Mouse (Mus musculus) stomach, embryonic 14.5 days (tissue): ENCODE results near the gene Csnk1d. TPM values are rescaled to one million over a fixed set of nuclear protein-coding genes. Genes with fewer than 3 reads are reported as not detected.
A peak's percentile ranks its signal among the peaks of the same experiment; 100 is the strongest.

Experiments used
- ATAC-seq: fragments of 200-750 bp; cut with Nextera tagmentation; 2 replicates; pipeline ENCODE4 v1.8.0; 2017; ENCODE audit warnings: low read depth, moderate TSS enrichment; ENCODE audit not compliant: insufficient number of reproducible peaks, insufficient read depth, low FRiP score
- H3K27ac ChIP-seq: fragments of 300-500 bp; sonication (generic); 2 replicates; pipeline ENCODE4 v1.5.1; 2014; ENCODE audit warnings: mild to moderate bottlenecking, low read length, moderate library complexity, mixed read lengths
- H3K27me3 ChIP-seq: fragments of 300-500 bp; sonication (generic); 2 replicates; pipeline ENCODE4 v1.6.1; 2014; ENCODE audit warnings: low read length, control low read depth, mixed read lengths; ENCODE audit not compliant: control insufficient read depth, insufficient read depth
- H3K36me3 ChIP-seq: fragments of 300-500 bp; sonication (generic); 2 replicates; pipeline ENCODE4 v1.6.1; 2014; ENCODE audit warnings: mild to moderate bottlenecking, control low read depth, low read length, moderate library complexity, mixed read lengths; ENCODE audit not compliant: control insufficient read depth, insufficient read depth
- H3K4me1 ChIP-seq: fragments of 300-500 bp; sonication (generic); 2 replicates; pipeline ENCODE4 v1.6.1; 2014; ENCODE audit warnings: low read length, control low read depth, mixed read lengths; ENCODE audit not compliant: control insufficient read depth, insufficient read depth
- H3K4me2 ChIP-seq: fragments of 300-500 bp; sonication (generic); replicated peaks from 2 replicates; pipeline ENCODE4 v1.6.1; 2014; ENCODE audit warnings: low read depth, low read length, control low read depth
- H3K4me3 ChIP-seq: fragments of 300-500 bp; sonication (generic); 2 replicates; pipeline ENCODE4 v1.5.1; 2014; ENCODE audit warnings: low read depth, low read length, control low read depth
- H3K9ac ChIP-seq: fragments of 300-500 bp; sonication (generic); replicated peaks from 2 replicates; pipeline ENCODE4 v1.6.1; 2014; ENCODE audit warnings: low read depth, mild to moderate bottlenecking, control low read depth, low read length, moderate library complexity, mixed read lengths
- H3K9me3 ChIP-seq: fragments of 300-500 bp; sonication (generic); 2 replicates; pipeline ENCODE4 v1.6.1; 2016; ENCODE audit warnings: low read depth, low read length, control low read depth; ENCODE audit not compliant: control insufficient read depth
- WGBS: fragments of 180-500 bp; shearing (Covaris S2); extraction: QIAGEN DNeasy Blood & Tissue Kit; methylation state at CpG from one replicate; pipeline ENCODE4 v1.1.7; 2014; 5-methylcytosine and 5-hydroxymethylcytosine counted together
- polyA plus RNA-seq: library from polyadenylated mRNA; unstranded; fragments of >200 nt; fragmentation: Nextera tagmentation; extraction: Ambion mirVana; gene quantifications from 2 replicates; pipeline ENCODE4 v1.2.1, GENCODE M21; 2014

Gene Csnk1d
- polyA plus RNA-seq, 1 experiment from 2014 or later = 70.6 TPM

- Histone ChIP-seq H3K36me3 (no peaks in the 10 kb centered on the region), H3K4me2 (no peak overlapping the region), H3K27ac (no peak overlapping the region), H3K9ac (no peak overlapping the region), H3K4me1 (peaks cover 8% of the 10 kb centered on the region; the same call in 1 of the 2 replicates), H3K4me3 (no peak overlapping the region), H3K27me3 (no peaks in the 10 kb centered on the region), H3K9me3 (no peaks in the 10 kb centered on the region)
- ATAC-seq = no peak
- WGBS = 88% methylated on average over 5 of the region's 5 CpGs
Measured at GRCm38 (mm10) chr11:120945926-120946325, 45.2 kb downstream of the Csnk1d start.

GRCm38 (mm10) chr11:120945266-120945665 is 45.9 kb downstream of the Csnk1d start:
- H3K9ac ChIP-seq = no peak overlapping the region
- H3K4me3 ChIP-seq = no peak overlapping the region
- no peaks in the 10 kb centered on the region for H3K9me3 ChIP-seq
- no peak for ATAC-seq
- no peak overlapping the region for H3K4me2 ChIP-seq
- 79% methylated on average over 7 of the region's 7 CpGs for WGBS
- H3K36me3 ChIP-seq = no peaks in the 10 kb centered on the region
- no peak overlapping the region for H3K27ac ChIP-seq
- H3K27me3 ChIP-seq = no peaks in the 10 kb centered on the region
- H3K4me1 ChIP-seq = peaks cover 8% of the 10 kb centered on the region; the same call in 1 of the 2 replicates

DNA sequence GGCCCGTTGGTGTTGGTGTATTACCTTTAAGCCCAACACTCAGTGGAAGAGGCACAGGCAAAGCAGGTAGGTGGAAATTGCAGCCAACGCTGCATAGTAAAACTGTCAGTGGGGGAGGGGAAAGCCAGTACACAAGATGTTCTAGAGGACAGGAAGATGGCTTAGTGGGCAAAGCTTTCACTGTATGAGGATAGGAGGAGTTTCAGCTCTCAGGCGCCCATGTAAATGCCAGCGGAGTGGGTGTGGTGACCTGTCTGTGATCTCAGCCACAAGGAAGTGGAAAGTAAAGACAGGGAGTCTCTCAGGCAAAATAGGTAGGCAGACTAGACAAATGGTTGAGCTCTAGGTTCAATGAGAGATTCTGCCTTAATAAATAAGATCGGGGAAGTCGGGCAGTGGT is 50.2 kb downstream of the Csnk1d start:
- no peaks in the 10 kb centered on the region for H3K27me3 ChIP-seq
- H3K36me3 ChIP-seq = no peaks in the 10 kb centered on the region
- no peak overlapping the region for H3K27ac ChIP-seq
- no peak overlapping the region for H3K4me3 ChIP-seq
- no peak for ATAC-seq
- H3K9me3 ChIP-seq = no peaks in the 10 kb centered on the region
- no peaks in the 10 kb centered on the region for H3K4me1 ChIP-seq
- 84% methylated on average over 6 of the region's 6 CpGs for WGBS
- no peak overlapping the region for H3K9ac ChIP-seq
- H3K4me2 ChIP-seq = no peak overlapping the region

GRCm38 (mm10) chr11:120939712-120940341 is 51.3 kb downstream of the Csnk1d start:
- Histone ChIP-seq H3K4me1 (no peaks in the 10 kb centered on the region), H3K27ac (no peak overlapping the region), H3K4me3 (no peak overlapping the region), H3K4me2 (no peak overlapping the region), H3K9me3 (no peaks in the 10 kb centered on the region), H3K36me3 (no peaks in the 10 kb centered on the region), H3K27me3 (no peaks in the 10 kb centered on the region), H3K9ac (no peak overlapping the region)
- ATAC-seq = no peak
- 52% methylated on average over 6 of the region's 6 CpGs for WGBS

DNA sequence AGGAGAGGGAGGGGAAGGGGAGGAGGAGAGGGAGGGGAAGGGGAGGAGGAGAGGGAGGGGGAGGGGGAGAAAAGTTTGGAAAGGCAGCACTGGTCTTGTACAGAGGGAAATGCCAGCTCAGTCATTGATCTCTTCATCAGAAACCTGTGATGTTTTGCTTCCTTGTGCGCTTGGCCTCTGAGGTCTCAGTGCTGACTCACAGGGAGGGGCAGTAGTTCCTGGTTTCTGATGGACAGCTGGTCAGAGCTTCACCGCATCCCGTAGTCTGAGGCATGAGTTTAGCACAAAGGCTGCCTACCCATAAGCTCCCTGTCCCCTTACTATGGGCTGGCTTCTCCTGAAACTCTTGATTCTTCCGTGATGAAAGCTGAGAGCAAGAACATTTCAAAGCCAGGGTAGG is 52.3 kb downstream of the Csnk1d start:
- ATAC-seq = peak; percentile 46; the same call in 1 of the 2 replicates

DNA sequence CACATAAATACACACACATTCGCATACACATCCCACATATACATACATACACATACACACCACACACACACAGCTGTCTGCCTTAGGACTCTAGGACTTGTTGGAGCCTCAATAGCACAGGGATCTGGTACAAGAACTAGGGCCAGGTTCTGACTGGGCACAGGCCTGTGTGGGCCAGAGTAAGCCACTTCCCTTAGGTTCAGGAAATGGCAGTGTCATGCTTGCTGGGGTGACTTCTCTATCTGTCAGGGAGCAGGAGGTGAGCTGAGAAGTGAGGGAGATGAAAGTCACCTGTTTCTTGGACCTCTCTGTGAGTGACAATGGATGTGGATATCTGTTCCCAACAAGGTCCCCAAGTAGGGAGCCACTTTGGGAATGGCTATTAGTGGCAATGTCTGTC is 53.2 kb downstream of the Csnk1d start:
- H3K27me3 ChIP-seq = no peaks in the 10 kb centered on the region

More for the DNA sequence above, 52.3 kb downstream of the Csnk1d start:
- no peak overlapping the region for H3K9ac ChIP-seq
- H3K9me3 ChIP-seq = no peaks in the 10 kb centered on the region
- no peak overlapping the region for H3K27ac ChIP-seq
- no peak overlapping the region for H3K4me2 ChIP-seq
- no peak overlapping the region for H3K4me3 ChIP-seq
- H3K27me3 ChIP-seq = no peaks in the 10 kb centered on the region
- no peaks in the 10 kb centered on the region for H3K36me3 ChIP-seq
- H3K4me1 ChIP-seq = no peaks in the 10 kb centered on the region
- 22% methylated on average over 4 of the region's 4 CpGs for WGBS

GRCm38 (mm10) chr11:120932564-120933398 is 58.3 kb downstream of the Csnk1d start, which contains the start of gene Ccdc57:
Gene Ccdc57, minus strand, starts transcription at chr11:120932872.
- H3K4me2 ChIP-seq = peak within 1 kb of the TSS; percentile 79
- no peak within 1 kb of the TSS for H3K27ac ChIP-seq
- H3K9ac ChIP-seq = peak within 1 kb of the TSS; percentile 66
- 10% methylated on average over 44 of the region's 44 CpGs for WGBS
- H3K36me3 ChIP-seq = no peaks in the 10 kb centered on the region
- peak within 1 kb of the TSS; percentile 69 for H3K4me3 ChIP-seq
- H3K9me3 ChIP-seq = peaks cover 4% of the 10 kb centered on the region; the same call in 1 of the 2 replicates
- peak; percentile 90 for ATAC-seq
- H3K4me1 ChIP-seq = peaks cover 4% of the 10 kb centered on the region; the same call in 1 of the 2 replicates
- no peaks in the 10 kb centered on the region for H3K27me3 ChIP-seq

More for the DNA sequence above, 53.2 kb downstream of the Csnk1d start:
- no peak; the same call in 1 of the 2 replicates for ATAC-seq
- no peak overlapping the region for H3K4me2 ChIP-seq
- no peaks in the 10 kb centered on the region for H3K36me3 ChIP-seq
- peaks cover 3% of the 10 kb centered on the region; the same call in 1 of the 2 replicates for H3K4me1 ChIP-seq
- H3K27ac ChIP-seq = no peak overlapping the region
- no peak overlapping the region for H3K4me3 ChIP-seq
- H3K9me3 ChIP-seq = no peaks in the 10 kb centered on the region
- WGBS = 97% methylated on average over 1 of the region's 1 CpGs
- no peak overlapping the region for H3K9ac ChIP-seq

DNA sequence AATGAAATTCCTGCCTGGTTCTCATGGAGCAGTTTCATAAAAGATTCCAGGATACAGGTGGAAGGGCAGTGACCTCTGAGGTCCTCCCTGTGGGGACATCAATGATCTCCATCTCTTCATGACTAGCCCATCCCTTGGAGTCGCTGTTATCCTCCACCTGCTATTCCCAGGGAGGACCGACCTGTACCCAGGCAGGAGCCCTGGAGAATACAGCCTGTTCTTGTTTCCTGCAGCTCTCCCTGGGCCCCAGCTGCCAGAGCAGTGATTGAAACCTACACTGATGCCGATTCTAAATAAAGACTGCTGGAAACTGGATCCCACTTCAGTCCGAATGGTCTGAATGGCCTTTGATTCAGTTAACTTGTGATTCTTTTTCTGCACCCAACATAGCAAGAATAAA is 59.7 kb downstream of the Csnk1d start:
- Histone ChIP-seq H3K36me3 (no peaks in the 10 kb centered on the region), H3K4me3 (no peak overlapping the region), H3K9me3 (peaks cover 4% of the 10 kb centered on the region; the same call in 1 of the 2 replicates), H3K9ac (no peak overlapping the region), H3K27ac (no peak overlapping the region), H3K27me3 (no peaks in the 10 kb centered on the region), H3K4me1 (peaks cover 4% of the 10 kb centered on the region; the same call in 1 of the 2 replicates), H3K4me2 (no peak overlapping the region)
- ATAC-seq = no peak
- WGBS = 89% methylated on average over 4 of the region's 4 CpGs
